ENCODE assay signal across 9 mouse cellular contexts in the genomic region with DNA sequence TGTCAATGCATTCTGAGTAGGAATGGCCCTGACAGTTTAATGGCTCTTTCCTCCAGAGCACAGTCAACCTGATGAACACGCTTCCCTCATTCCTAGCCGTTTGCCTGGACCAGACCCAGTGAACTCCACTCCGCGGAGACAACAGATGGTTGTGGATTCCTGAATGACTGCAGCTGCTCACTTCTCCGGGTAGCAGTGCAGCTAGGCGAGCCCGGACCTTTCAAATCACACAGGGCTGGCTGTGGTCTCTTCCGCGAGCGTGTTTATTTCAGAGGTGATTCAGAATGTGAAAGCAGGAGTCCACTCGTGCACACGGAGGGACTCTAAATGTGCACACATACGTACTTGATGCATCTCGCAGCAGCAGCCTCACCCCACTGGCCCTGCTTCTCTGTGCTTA. TPM values are rescaled to one million over a fixed set of nuclear protein-coding genes. Genes with fewer than 3 reads are reported as not detected.
DNase-seq lines count a peak whose midpoint lies in the region; ATAC-seq and TF ChIP-seq lines count a peak whose summit lies in the region.
"Had no signal": no experiment of that assay in that cellular context is flagged by ENCODE, and none has a peak within 500 bp of the region (broad histone marks: within the 10 kb centered on the region; RNA-seq: fewer than 3 reads in every experiment).

No protein-coding gene starts in this region.

- 31% methylated on average over 14 of the region's 14 CpGs for WGBS in kidney, embryonic 15.5 days
- 20% methylated on average over 14 of the region's 14 CpGs for WGBS in hindbrain, postnatal 0 days

- H3K9me3 ChIP-seq in kidney, embryonic 15.5 days (replicated peaks) = no peaks in the 10 kb centered on the region
- no peaks in the 10 kb centered on the region for H3K9me3 ChIP-seq in CH12.LX (replicated peaks; ENCODE audit: low read length)
- no peaks in the 10 kb centered on the region for H3K9me3 ChIP-seq in hindbrain, postnatal 0 days (ENCODE audit: low read length)

- H3K9ac ChIP-seq in kidney, embryonic 15.5 days = no peak overlapping the region
- no peak overlapping the region for H3K9ac ChIP-seq in CH12.LX (ENCODE audit: insufficient read depth, low read depth)
- no peak overlapping the region for H3K9ac ChIP-seq in hindbrain, postnatal 0 days (replicated peaks; ENCODE audit: low read length)

- dilution Hi-C loops in CH12.LX (cut with MboI; ENCODE audit: extremely low pct_ligation_motif_present, extremely low pct_unique_long_range_greater_than_20kb, low sequenced_read_pairs) = no loop called here

- peaks cover 9% of the 10 kb centered on the region; the same call in 1 of the 2 replicates for H3K27me3 ChIP-seq in kidney, embryonic 15.5 days
- no peaks in the 10 kb centered on the region for H3K27me3 ChIP-seq in CH12.LX (replicated peaks)
- no peaks in the 10 kb centered on the region for H3K27me3 ChIP-seq in hindbrain, postnatal 0 days (ENCODE audit: insufficient read depth, low read length)

- DNase-seq in cerebellum, postnatal 10 days = peak; percentile 56 to 67
- DNase-seq in cerebellum, adult 8-10 months = no peak
- no peak for DNase-seq in kidney, adult 9 months
- DNase-seq in CH12.LX (ENCODE audit: extremely low read depth) = no peak
- peak; percentile 69 for DNase-seq in hindbrain, postnatal 0 days (ENCODE audit: low spot score)
- DNase-seq in urinary bladder, adult 2 months (ENCODE audit: low spot score) = no peak
- no peak for DNase-seq in adrenal gland, adult 8-10 months
- DNase-seq: thymus, adult 18-20 months had no signal

- no peaks in the 10 kb centered on the region for H3K79me2 ChIP-seq in CH12.LX (replicated peaks; ENCODE audit: control insufficient read depth, extremely low read depth, insufficient read depth, poor library complexity, severe bottlenecking)

- no peaks in the 10 kb centered on the region for H3K36me3 ChIP-seq in kidney, embryonic 15.5 days
- no peaks in the 10 kb centered on the region for H3K36me3 ChIP-seq in CH12.LX (replicated peaks in 1 of 2; ENCODE audit: control insufficient read depth in 1 of 2, insufficient read depth in 1 of 2, low read length in 1 of 2)
- no peaks in the 10 kb centered on the region for H3K36me3 ChIP-seq in hindbrain, postnatal 0 days (ENCODE audit: insufficient read depth, low read length)

- no peak for TF ChIP-seq POLR2A in CH12.LX (IDR thresholded peaks at IDR 0.05; ENCODE audit: low read depth, low read length)

- H3K4me2 ChIP-seq in kidney, embryonic 15.5 days = peak overlapping the region; percentile 37
- H3K4me2 ChIP-seq in CH12.LX (ENCODE audit: insufficient read depth, low read depth, poor library complexity, severe bottlenecking) = peak overlapping the region; percentile 41
- H3K4me2 ChIP-seq in hindbrain, postnatal 0 days (ENCODE audit: low read depth, low read length) = peak overlapping the region; percentile 33

- TF ChIP-seq EP300 in CH12.LX (IDR thresholded peaks at IDR 0.05; ENCODE audit: low read length) = no peak

- peaks cover 16% of the 10 kb centered on the region for H3K4me1 ChIP-seq in kidney, embryonic 15.5 days
- peaks cover 17 to 38% of the 10 kb centered on the region in 2 experiments for H3K4me1 ChIP-seq in CH12.LX (ENCODE audit: control insufficient read depth in 1 of 2, insufficient read depth in 2 of 2)
- H3K4me1 ChIP-seq in hindbrain, postnatal 0 days (ENCODE audit: insufficient read depth, low read length) = 0 out of 2 replicates have a peak, but pooled peaks cover 5% of the 10 kb centered on the region

- 0 out of 2 replicates have a peak, but pooled peaks have one; percentile 22 for ATAC-seq in kidney, embryonic 15.5 days (replicated peaks; ENCODE audit: low FRiP score)
- ATAC-seq in hindbrain, postnatal 0 days = peak; percentile 85

- no peak overlapping the region for H3K27ac ChIP-seq in kidney, embryonic 15.5 days
- H3K27ac ChIP-seq in CH12.LX (ENCODE audit: insufficient read depth, low read depth) = no peak overlapping the region
- H3K27ac ChIP-seq in hindbrain, postnatal 0 days = peak overlapping the region; percentile 22; the same call in 1 of the 2 replicates

- TF ChIP-seq CTCF in CH12.LX (conservative IDR thresholded peaks at IDR 0.05 in 1 of 2, IDR thresholded peaks at IDR 0.05 in 1 of 2; ENCODE audit: low read depth in 2 of 2, low read length in 2 of 2) = no peak
- no peak for TF ChIP-seq CTCF in hindbrain, postnatal 0 days (IDR thresholded peaks at IDR 0.05; ENCODE audit: low read depth)

- in situ Hi-C loops in CH12.LX (cut with MboI; ENCODE audit: low pct_ligation_motif_present, low pct_unique_long_range_greater_than_20kb, low sequenced_read_pairs) = no loop called here

- no peak overlapping the region for H3K4me3 ChIP-seq in kidney, embryonic 15.5 days (replicated peaks)
- H3K4me3 ChIP-seq in CH12.LX (replicated peaks in 1 of 3; ENCODE audit: low read depth in 2 of 3, low read length in 2 of 3, poor library complexity in 1 of 3) = no peak overlapping the region
- no peak overlapping the region for H3K4me3 ChIP-seq in hindbrain, postnatal 0 days (ENCODE audit: low read length)

- no peak for TF ChIP-seq RAD21 in CH12.LX (IDR thresholded peaks at IDR 0.05; ENCODE audit: low read depth, low read length)

TF ChIP-seq in CH12.LX, 34 proteins besides CTCF, POLR2A, EP300 and RAD21:
- TF ChIP-seq JUND (conservative IDR thresholded peaks at IDR 0.05; ENCODE audit: low read depth, low read length) (no peak), BHLHE40 (IDR thresholded peaks at IDR 0.05; ENCODE audit: low read depth, low read length) (peak; percentile 39; the same call in 1 of the 2 replicates), USF2 (conservative IDR thresholded peaks at IDR 0.05; ENCODE audit: low read depth, low read length) (no peak), ZNF384 (IDR thresholded peaks at IDR 0.05; ENCODE audit: low read depth, low read length) (no peak), IRF4 (IDR thresholded peaks at IDR 0.05; ENCODE audit: low read depth, low read length) (no peak), HCFC1 (IDR thresholded peaks at IDR 0.05; ENCODE audit: low read depth, low read length) (no peak)

RNA-seq across cellular contexts. Expression of a gene that starts 32.4 kb away (rescaled TPM):
- 1.7 and 1.8 TPM in 2 replicates for polyA plus RNA-seq in kidney, embryonic 15.5 days (2015; fragmentation: Nextera tagmentation; extraction: Ambion mirVana)
- not detected in 2 replicates for total RNA-seq in CH12.LX (2012; rRNA removed)
- total RNA-seq in CH12.LX (2014; rRNA removed) = not detected in 2 replicates
- polyA plus RNA-seq in CH12.LX (2012; ENCODE audit: insufficient read length, low read depth) = not detected in 2 replicates
- total RNA-seq in hindbrain, postnatal 0 days (2014; rRNA removed) = 1.3 and 1.5 TPM in 2 replicates
- polyA plus RNA-seq in hindbrain, postnatal 0 days (2015; fragmentation: Nextera tagmentation; extraction: Ambion mirVana) = 0.49 and 0.58 TPM in 2 replicates
- polyA plus RNA-seq in urinary bladder, adult 2 months (2012; rRNA removed) = 0.26 and 0.44 TPM in 2 replicates
- total RNA-seq in adrenal gland, adult 8-10 months (2022) = 1 to 10 TPM in 3 of 4 experiments, under 1 TPM in 1; 0.66 to 2.1 (median 1.8) TPM

Comparison
In these comparisons a context has a peak if more than half of its experiments do, and no peak if none do; other contexts are left out.
1. DNase-seq: peak in cerebellum, postnatal 10 days (2 of 2) and hindbrain, postnatal 0 days (single experiment); none in cerebellum, adult 8-10 months (single experiment), kidney, adult 9 months (single experiment), CH12.LX (single experiment), urinary bladder, adult 2 months (single experiment) and adrenal gland, adult 8-10 months (single experiment).
2. Peak in every context shown above with its lines, with median percentiles within 50 percentile points of each other: H3K4me2 ChIP-seq.